Mouse (Mus musculus): ENCODE measurements around the gene Iqsec1.

GRCm38 (mm10) chr6:90933656-90934055, 54.8 kb downstream of the Iqsec1 start:
- TF ChIP-seq CTCF (IDR thresholded peaks at IDR 0.05; ENCODE audit: low read depth), result no peak
- TF ChIP-seq EP300 (IDR thresholded peaks at IDR 0.05; ENCODE audit: low read depth), result no peak

Data from heart, postnatal 0 days (tissue).